Mouse (Mus musculus) layer of hippocampus, postnatal 14 days (tissue): ENCODE results near the gene Gmds. TPM values are rescaled to one million over a fixed set of nuclear protein-coding genes. Genes with fewer than 3 reads are reported as not detected.

Experiments
- DNase-seq, 2 experiments: peaks; one replicate each; pipeline ENCODE4 v3.0.0; 2021 to 2022; ENCODE audit warnings: low spot score in 2 of 2, mixed read lengths in 1 of 2
- total RNA-seq, 2 experiments: library from RNA; stranded (reverse); gene quantifications; 2 replicates each; pipeline ENCODE4 v1.2.3; 2021

Gene Gmds
- total RNA-seq, 2 experiments from 2014 or later = 15.8 to 18.0 TPM

- no peak for DNase-seq
These were observed 301.6 kb downstream of the Gmds start for GRCm38 (mm10) chr13:32036902-32037301.

GRCm38 (mm10) chr13:32034799-32035448 is 303.6 kb downstream of the Gmds start:
- no peak for DNase-seq

- DNase-seq = no peak
These were observed 304.4 kb downstream of the Gmds start for GRCm38 (mm10) chr13:32034139-32034538.

- DNase-seq = no peak
These were observed 312.1 kb downstream of the Gmds start for GRCm38 (mm10) chr13:32026226-32026975.

- DNase-seq = no peak
These were observed 313.7 kb downstream of the Gmds start for GRCm38 (mm10) chr13:32024822-32025221.

- DNase-seq = no peak
These were observed 317.9 kb downstream of the Gmds start for GRCm38 (mm10) chr13:32020455-32021249.

- DNase-seq = no peak
These were observed 319.3 kb downstream of the Gmds start for GRCm38 (mm10) chr13:32019256-32019620.

- DNase-seq = peak; percentile 16 to 32
These were observed 319.9 kb downstream of the Gmds start for GRCm38 (mm10) chr13:32018518-32019255.

- DNase-seq = no peak
These were observed 329.7 kb downstream of the Gmds start for GRCm38 (mm10) chr13:32008802-32009201.

GRCm38 (mm10) chr13:32008116-32008641 is 330.4 kb downstream of the Gmds start:
- no peak for DNase-seq

- no peak for DNase-seq
These were observed 345.1 kb downstream of the Gmds start for GRCm38 (mm10) chr13:31993391-31993790.

- no peak for DNase-seq
These were observed 345.9 kb downstream of the Gmds start for GRCm38 (mm10) chr13:31992409-31993201.

- DNase-seq = no peak
These were observed 357.3 kb downstream of the Gmds start for GRCm38 (mm10) chr13:31981198-31981597.

- no peak for DNase-seq
These were observed 360.4 kb downstream of the Gmds start for GRCm38 (mm10) chr13:31978126-31978525.

- DNase-seq = no peak
These were observed 363.6 kb downstream of the Gmds start for GRCm38 (mm10) chr13:31974751-31975479.

GRCm38 (mm10) chr13:31971040-31971501 is 367.5 kb downstream of the Gmds start:
- DNase-seq = no peak

- no peak for DNase-seq
These were observed 370.3 kb downstream of the Gmds start for GRCm38 (mm10) chr13:31968272-31968671.

GRCm38 (mm10) chr13:31966931-31967532 is 371.5 kb downstream of the Gmds start:
- no peak for DNase-seq

GRCm38 (mm10) chr13:31960514-31960913 is 378.0 kb downstream of the Gmds start:
- no peak for DNase-seq
